Mouse (Mus musculus): ENCODE measurements at regions not wholly inside any gene's neighbourhood (a gene's known extent, or its start where the extent isn't known, plus 50 kb on each side); places are given as distances from the start of the nearest gene placed in this dataset.

GRCm38 (mm10) chr2:166482720-166483616 is 230.7 kb downstream of the Prex1 start:
- Histone ChIP-seq H3K9me3 (replicated peaks; ENCODE audit: control insufficient read depth, low read length) (no peaks in the 10 kb centered on the region), H3K4me1 (ENCODE audit: control insufficient read depth, insufficient read depth, low read length) (peaks cover 11% of the 10 kb centered on the region), H3K9ac (ENCODE audit: low read length) (no peak overlapping the region), H3K27me3 (replicated peaks; ENCODE audit: control insufficient read depth, insufficient read depth, low read length) (no peaks in the 10 kb centered on the region), H3K27ac (ENCODE audit: low read depth, low read length) (no peak overlapping the region), H3K4me3 (ENCODE audit: low read depth, low read length) (no peak overlapping the region), H3K36me3 (ENCODE audit: control insufficient read depth, insufficient read depth, low read length) (no peaks in the 10 kb centered on the region), H3K4me2 (ENCODE audit: low read length) (no peak overlapping the region)
- DNase-seq (ENCODE audit: low spot score) (no peak), ATAC-seq (no peak)
- 56% methylated on average over 14 of the region's 14 CpGs for WGBS

- Histone ChIP-seq H3K4me1 (ENCODE audit: control insufficient read depth, insufficient read depth, low read length) (0 out of 2 replicates have a peak, but pooled peaks cover 4% of the 10 kb centered on the region), H3K9ac (ENCODE audit: low read length) (no peak overlapping the region), H3K9me3 (replicated peaks; ENCODE audit: control insufficient read depth, low read length) (no peaks in the 10 kb centered on the region), H3K27ac (ENCODE audit: low read depth, low read length) (no peak overlapping the region), H3K4me2 (ENCODE audit: low read length) (no peak overlapping the region), H3K36me3 (ENCODE audit: control insufficient read depth, insufficient read depth, low read length) (no peaks in the 10 kb centered on the region), H3K27me3 (replicated peaks; ENCODE audit: control insufficient read depth, insufficient read depth, low read length) (no peaks in the 10 kb centered on the region), H3K4me3 (ENCODE audit: low read depth, low read length) (no peak overlapping the region)
- no peak for ATAC-seq
- 92% methylated on average over 7 of the region's 7 CpGs for WGBS
- DNase-seq (ENCODE audit: low spot score): no peak
These were observed 231.9 kb downstream of the Prex1 start for GRCm38 (mm10) chr2:166481774-166482173.

GRCm38 (mm10) chr2:166481362-166481761 is 232.3 kb downstream of the Prex1 start:
- Histone ChIP-seq H3K27ac (ENCODE audit: low read depth, low read length) (no peak overlapping the region), H3K9ac (ENCODE audit: low read length) (no peak overlapping the region), H3K4me1 (ENCODE audit: control insufficient read depth, insufficient read depth, low read length) (0 out of 2 replicates have a peak, but pooled peaks cover 4% of the 10 kb centered on the region), H3K27me3 (replicated peaks; ENCODE audit: control insufficient read depth, insufficient read depth, low read length) (no peaks in the 10 kb centered on the region), H3K4me2 (ENCODE audit: low read length) (no peak overlapping the region), H3K9me3 (replicated peaks; ENCODE audit: control insufficient read depth, low read length) (no peaks in the 10 kb centered on the region), H3K36me3 (ENCODE audit: control insufficient read depth, insufficient read depth, low read length) (no peaks in the 10 kb centered on the region), H3K4me3 (ENCODE audit: low read depth, low read length) (no peak overlapping the region)
- ATAC-seq (no peak), DNase-seq (ENCODE audit: low spot score) (no peak)
- WGBS: 93% methylated on average over 6 of the region's 6 CpGs

GRCm38 (mm10) chr2:166480883-166481282 is 232.7 kb downstream of the Prex1 start:
- no peak overlapping the region for H3K27ac ChIP-seq (ENCODE audit: low read depth, low read length)
- 75% methylated on average over 5 of the region's 5 CpGs for WGBS
- 0 out of 2 replicates have a peak, but pooled peaks cover 4% of the 10 kb centered on the region for H3K4me1 ChIP-seq (ENCODE audit: control insufficient read depth, insufficient read depth, low read length)
- H3K9ac ChIP-seq (ENCODE audit: low read length): no peak overlapping the region
- H3K27me3 ChIP-seq (replicated peaks; ENCODE audit: control insufficient read depth, insufficient read depth, low read length): no peaks in the 10 kb centered on the region
- H3K36me3 ChIP-seq (ENCODE audit: control insufficient read depth, insufficient read depth, low read length): no peaks in the 10 kb centered on the region
- ATAC-seq: no peak
- no peak overlapping the region for H3K4me3 ChIP-seq (ENCODE audit: low read depth, low read length)
- no peak overlapping the region for H3K4me2 ChIP-seq (ENCODE audit: low read length)
- no peaks in the 10 kb centered on the region for H3K9me3 ChIP-seq (replicated peaks; ENCODE audit: control insufficient read depth, low read length)
- no peak for DNase-seq (ENCODE audit: low spot score)

- no peak overlapping the region for H3K27ac ChIP-seq (ENCODE audit: low read depth, low read length)
- no peak overlapping the region for H3K4me3 ChIP-seq (ENCODE audit: low read depth, low read length)
- H3K4me1 ChIP-seq (ENCODE audit: control insufficient read depth, insufficient read depth, low read length): no peaks in the 10 kb centered on the region
- DNase-seq (ENCODE audit: low spot score) (no peak), ATAC-seq (no peak)
- H3K4me2 ChIP-seq (ENCODE audit: low read length): no peak overlapping the region
- WGBS: 92% methylated on average over 6 of the region's 6 CpGs
- H3K36me3 ChIP-seq (ENCODE audit: control insufficient read depth, insufficient read depth, low read length): no peaks in the 10 kb centered on the region
- H3K27me3 ChIP-seq (replicated peaks; ENCODE audit: control insufficient read depth, insufficient read depth, low read length): no peaks in the 10 kb centered on the region
- no peaks in the 10 kb centered on the region for H3K9me3 ChIP-seq (replicated peaks; ENCODE audit: control insufficient read depth, low read length)
- H3K9ac ChIP-seq (ENCODE audit: low read length): no peak overlapping the region
These were observed 236.7 kb downstream of the Prex1 start for GRCm38 (mm10) chr2:166476953-166477352.

- no peaks in the 10 kb centered on the region for H3K36me3 ChIP-seq (ENCODE audit: control insufficient read depth, insufficient read depth, low read length)
- H3K4me3 ChIP-seq (ENCODE audit: low read depth, low read length): no peak overlapping the region
- H3K9ac ChIP-seq (ENCODE audit: low read length): no peak overlapping the region
- DNase-seq (ENCODE audit: low spot score) (no peak), ATAC-seq (no peak)
- H3K4me1 ChIP-seq (ENCODE audit: control insufficient read depth, insufficient read depth, low read length): peaks cover 5% of the 10 kb centered on the region
- 84% methylated on average over 4 of the region's 4 CpGs for WGBS
- no peak overlapping the region for H3K4me2 ChIP-seq (ENCODE audit: low read length)
- no peaks in the 10 kb centered on the region for H3K27me3 ChIP-seq (replicated peaks; ENCODE audit: control insufficient read depth, insufficient read depth, low read length)
- H3K27ac ChIP-seq (ENCODE audit: low read depth, low read length): no peak overlapping the region
- H3K9me3 ChIP-seq (replicated peaks; ENCODE audit: control insufficient read depth, low read length): no peaks in the 10 kb centered on the region
These were observed 238.0 kb downstream of the Prex1 start for GRCm38 (mm10) chr2:166475624-166476023.

- no peak overlapping the region for H3K9ac ChIP-seq (ENCODE audit: low read length)
- H3K27me3 ChIP-seq (replicated peaks; ENCODE audit: control insufficient read depth, insufficient read depth, low read length): no peaks in the 10 kb centered on the region
- peaks cover 5% of the 10 kb centered on the region for H3K4me1 ChIP-seq (ENCODE audit: control insufficient read depth, insufficient read depth, low read length)
- no peak overlapping the region for H3K4me3 ChIP-seq (ENCODE audit: low read depth, low read length)
- H3K9me3 ChIP-seq (replicated peaks; ENCODE audit: control insufficient read depth, low read length): no peaks in the 10 kb centered on the region
- H3K4me2 ChIP-seq (ENCODE audit: low read length): no peak overlapping the region
- no peaks in the 10 kb centered on the region for H3K36me3 ChIP-seq (ENCODE audit: control insufficient read depth, insufficient read depth, low read length)
- 54% methylated on average over 12 of the region's 12 CpGs for WGBS
- H3K27ac ChIP-seq (ENCODE audit: low read depth, low read length): no peak overlapping the region
- ATAC-seq (no peak), DNase-seq (ENCODE audit: low spot score) (no peak)
These were observed 239.0 kb downstream of the Prex1 start for GRCm38 (mm10) chr2:166474601-166475000.

- DNase-seq (ENCODE audit: low spot score) (peak; percentile 82), ATAC-seq (peak; percentile 73)
- Histone ChIP-seq H3K4me3 (ENCODE audit: low read depth, low read length) (no peak overlapping the region), H3K4me2 (ENCODE audit: low read length) (no peak overlapping the region), H3K27ac (ENCODE audit: low read depth, low read length) (no peak overlapping the region), H3K9ac (ENCODE audit: low read length) (no peak overlapping the region), H3K27me3 (replicated peaks; ENCODE audit: control insufficient read depth, insufficient read depth, low read length) (no peaks in the 10 kb centered on the region), H3K4me1 (ENCODE audit: control insufficient read depth, insufficient read depth, low read length) (peaks cover 5% of the 10 kb centered on the region), H3K36me3 (ENCODE audit: control insufficient read depth, insufficient read depth, low read length) (no peaks in the 10 kb centered on the region), H3K9me3 (replicated peaks; ENCODE audit: control insufficient read depth, low read length) (no peaks in the 10 kb centered on the region)
- 20% methylated on average over 6 of the region's 6 CpGs for WGBS
These were observed 242.3 kb downstream of the Prex1 start for GRCm38 (mm10) chr2:166471257-166471753.

- WGBS: 87% methylated on average over 9 of the region's 9 CpGs
- Histone ChIP-seq H3K9me3 (replicated peaks; ENCODE audit: control insufficient read depth, low read length) (no peaks in the 10 kb centered on the region), H3K4me3 (ENCODE audit: low read depth, low read length) (no peak overlapping the region), H3K27ac (ENCODE audit: low read depth, low read length) (no peak overlapping the region), H3K27me3 (replicated peaks; ENCODE audit: control insufficient read depth, insufficient read depth, low read length) (no peaks in the 10 kb centered on the region), H3K4me1 (ENCODE audit: control insufficient read depth, insufficient read depth, low read length) (peaks cover 5% of the 10 kb centered on the region), H3K4me2 (ENCODE audit: low read length) (no peak overlapping the region), H3K36me3 (ENCODE audit: control insufficient read depth, insufficient read depth, low read length) (no peaks in the 10 kb centered on the region), H3K9ac (ENCODE audit: low read length) (no peak overlapping the region)
- DNase-seq (ENCODE audit: low spot score) (no peak), ATAC-seq (no peak)
These were observed 244.5 kb downstream of the Prex1 start for GRCm38 (mm10) chr2:166469046-166469593.

Data from forebrain, embryonic 14.5 days (tissue).